Mouse (Mus musculus) splenic B cell, adult 2 months (primary cell): ENCODE results near the gene Trabd2b.

Experiments
- DNase-seq: peaks from one replicate; pipeline ENCODE4 v3.0.0-alpha.2; 2011; ENCODE audit warnings: low read depth, low spot score
- H3K27me3 ChIP-seq: 2 replicates; pipeline ENCODE4 v1.6.1; 2012; ENCODE audit warnings: mild to moderate bottlenecking, low read length, moderate library complexity, mixed read lengths; ENCODE audit not compliant: control insufficient read depth, poor library complexity, insufficient read depth, severe bottlenecking
- H3K36me3 ChIP-seq: 2 replicates; pipeline ENCODE4 v1.6.1; 2012; ENCODE audit warnings: mild to moderate bottlenecking, low read length, moderate library complexity, mixed read lengths; ENCODE audit not compliant: control insufficient read depth, poor library complexity, insufficient read depth, severe bottlenecking

The Trabd2b gene

DNA sequence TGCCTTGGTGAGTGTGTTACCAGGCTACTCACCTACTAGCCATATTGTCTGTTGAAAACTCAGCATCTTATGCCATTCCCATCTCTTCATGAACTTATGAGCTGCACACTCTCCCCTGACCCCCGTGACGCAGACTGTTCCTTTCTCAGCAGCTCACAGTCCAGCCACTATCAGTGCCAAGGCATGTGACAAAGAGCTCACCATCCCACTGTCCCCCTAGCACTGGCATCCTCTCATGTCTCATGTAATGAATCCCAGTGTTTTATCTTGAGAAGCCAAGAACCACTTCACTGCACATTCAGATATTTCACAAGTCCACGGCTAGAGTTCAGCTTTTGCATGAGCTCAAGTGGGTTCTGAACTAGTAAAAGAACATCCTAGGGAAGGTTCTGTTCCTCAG lies 105.1 kb downstream of the Trabd2b start:
- Histone ChIP-seq H3K27me3 (no peaks in the 10 kb centered on the region), H3K36me3 (no peaks in the 10 kb centered on the region)
- no peak for DNase-seq

GRCm38 (mm10) chr4:114513149-114513548 lies 106.6 kb downstream of the Trabd2b start:
- DNase-seq = no peak
- Histone ChIP-seq H3K27me3 (no peaks in the 10 kb centered on the region), H3K36me3 (no peaks in the 10 kb centered on the region)

- Histone ChIP-seq H3K27me3 (no peaks in the 10 kb centered on the region), H3K36me3 (no peaks in the 10 kb centered on the region)
- no peak for DNase-seq
Observed at GRCm38 (mm10) chr4:114515330-114515771, 108.8 kb downstream of the Trabd2b start.

GRCm38 (mm10) chr4:114516651-114517050 lies 110.1 kb downstream of the Trabd2b start:
- Histone ChIP-seq H3K27me3 (no peaks in the 10 kb centered on the region), H3K36me3 (no peaks in the 10 kb centered on the region)
- no peak for DNase-seq

DNA sequence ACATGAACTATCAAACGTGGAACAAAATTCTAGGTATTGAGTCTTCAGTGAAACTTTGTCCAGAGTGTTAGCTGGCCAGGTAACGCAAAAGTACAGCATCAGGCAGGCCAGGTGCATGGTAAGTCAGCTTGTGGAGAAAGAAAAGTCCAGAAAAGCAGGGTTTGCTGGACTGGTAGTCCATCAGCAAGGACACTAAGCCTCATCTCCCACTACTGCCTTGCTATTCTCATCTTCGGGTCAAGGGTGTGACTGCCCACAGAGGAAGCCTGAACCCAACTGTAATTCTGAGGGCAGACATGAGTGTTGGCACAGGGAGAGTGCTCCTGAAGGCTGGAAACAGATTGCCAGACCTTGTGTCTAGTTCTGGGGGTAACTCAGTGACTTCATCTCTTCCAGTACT lies 111.5 kb downstream of the Trabd2b start:
- H3K27me3 ChIP-seq = no peaks in the 10 kb centered on the region
- no peaks in the 10 kb centered on the region for H3K36me3 ChIP-seq
- DNase-seq = no peak

DNA sequence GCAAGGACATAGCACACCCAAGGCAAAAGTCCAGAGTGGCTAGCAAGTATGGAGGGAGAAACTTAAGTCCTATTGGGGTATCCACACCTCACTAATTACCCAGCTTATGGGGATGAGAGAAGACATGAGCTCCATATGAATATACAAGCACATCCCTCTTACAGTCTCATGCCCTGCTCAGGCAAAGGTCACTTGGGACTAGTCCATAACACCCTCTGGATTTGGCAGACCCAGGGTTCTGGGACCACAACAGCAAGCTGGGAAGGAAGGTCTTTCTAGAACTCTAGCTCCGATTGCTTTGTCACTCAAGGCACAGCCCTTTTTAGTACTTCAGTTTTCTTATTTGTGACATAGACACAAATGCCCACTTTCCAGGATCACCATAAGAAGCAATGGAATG lies 112.0 kb downstream of the Trabd2b start:
- no peak for DNase-seq
- Histone ChIP-seq H3K27me3 (no peaks in the 10 kb centered on the region), H3K36me3 (no peaks in the 10 kb centered on the region)

DNA sequence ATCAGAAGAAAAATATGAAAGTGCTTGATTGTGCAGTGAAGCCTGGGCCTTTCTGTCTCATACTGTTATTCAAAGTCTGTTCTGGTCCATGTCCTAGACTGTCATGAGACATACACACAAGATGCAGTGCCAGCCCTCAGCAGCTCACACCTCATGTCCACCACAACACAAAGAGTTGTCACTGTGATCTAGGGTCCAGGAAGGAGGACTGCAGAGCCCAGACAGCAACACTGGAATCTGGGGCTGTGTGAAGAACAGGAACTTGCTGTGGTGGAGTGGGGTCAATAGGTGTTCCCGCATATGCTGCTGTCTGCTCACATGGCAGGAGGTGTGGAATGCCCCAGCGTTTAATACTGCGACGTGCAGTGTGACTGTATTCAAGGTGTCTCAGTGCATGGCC lies 112.8 kb downstream of the Trabd2b start:
- no peak for DNase-seq
- no peaks in the 10 kb centered on the region for H3K36me3 ChIP-seq
- no peaks in the 10 kb centered on the region for H3K27me3 ChIP-seq

- H3K27me3 ChIP-seq = no peaks in the 10 kb centered on the region
- H3K36me3 ChIP-seq = no peaks in the 10 kb centered on the region
- no peak for DNase-seq
Observed at GRCm38 (mm10) chr4:114519966-114520365, 113.4 kb downstream of the Trabd2b start.

- no peak for DNase-seq
- no peaks in the 10 kb centered on the region for H3K36me3 ChIP-seq
- H3K27me3 ChIP-seq = no peaks in the 10 kb centered on the region
Observed at GRCm38 (mm10) chr4:114523335-114524188, 117.0 kb downstream of the Trabd2b start.

GRCm38 (mm10) chr4:114531591-114531990 lies 125.1 kb downstream of the Trabd2b start:
- H3K36me3 ChIP-seq = no peaks in the 10 kb centered on the region
- DNase-seq = no peak
- no peaks in the 10 kb centered on the region for H3K27me3 ChIP-seq

GRCm38 (mm10) chr4:114533894-114534754 lies 127.6 kb downstream of the Trabd2b start:
- DNase-seq = no peak
- Histone ChIP-seq H3K27me3 (no peaks in the 10 kb centered on the region), H3K36me3 (no peaks in the 10 kb centered on the region)

DNA sequence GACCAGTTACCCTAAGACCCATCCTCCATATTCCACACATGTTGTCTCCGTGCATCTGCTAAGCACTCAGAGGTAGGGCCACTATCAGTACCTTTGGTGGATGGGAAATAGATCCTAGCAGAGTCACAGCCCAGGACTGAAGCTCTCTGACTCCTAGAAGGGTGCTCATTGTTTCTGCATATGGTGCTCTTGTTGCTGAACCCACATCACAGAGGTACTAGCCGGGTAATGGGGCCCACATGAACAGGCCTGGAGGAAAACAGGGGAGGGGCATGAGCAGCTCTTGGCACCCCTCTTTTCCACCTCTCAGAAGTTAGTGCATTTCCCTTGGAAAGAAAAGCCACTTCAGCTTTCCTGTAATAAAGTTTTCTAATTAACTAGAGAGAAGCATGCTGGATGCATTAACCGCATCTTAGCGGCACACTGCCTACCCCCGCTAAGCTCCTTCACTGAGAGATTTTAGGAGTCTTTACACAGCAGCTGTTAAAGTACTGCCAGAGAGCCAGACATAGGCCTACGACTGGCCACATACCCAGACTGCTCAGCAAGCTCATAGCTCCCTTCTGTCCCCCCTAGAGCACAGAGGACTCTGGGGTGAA lies 131.0 kb downstream of the Trabd2b start:
- H3K36me3 ChIP-seq = no peaks in the 10 kb centered on the region
- DNase-seq = no peak
- H3K27me3 ChIP-seq = no peaks in the 10 kb centered on the region

- DNase-seq = no peak
- no peaks in the 10 kb centered on the region for H3K36me3 ChIP-seq
- H3K27me3 ChIP-seq = no peaks in the 10 kb centered on the region
Observed at GRCm38 (mm10) chr4:114540031-114540430, 133.5 kb downstream of the Trabd2b start.

DNA sequence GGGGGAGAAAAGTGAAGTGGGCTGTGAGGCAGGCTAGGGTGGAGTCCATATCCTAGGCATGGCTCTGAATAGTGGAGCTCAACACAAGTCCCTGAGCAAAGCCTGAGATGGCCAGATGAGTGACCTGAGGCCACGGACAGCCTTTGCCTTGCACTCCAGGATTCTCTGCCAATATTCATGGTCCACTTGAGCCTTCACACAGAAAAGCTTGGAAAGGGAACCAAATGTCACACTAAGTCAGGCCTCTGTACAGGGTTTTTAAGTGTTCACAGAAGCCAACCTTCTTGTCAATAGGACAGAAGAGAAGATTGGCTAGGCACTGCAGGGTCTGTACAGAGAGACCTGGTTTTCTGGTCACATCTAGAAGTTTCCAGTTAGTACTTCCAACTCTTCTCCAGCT lies 134.7 kb downstream of the Trabd2b start:
- no peaks in the 10 kb centered on the region for H3K27me3 ChIP-seq

GRCm38 (mm10) chr4:114542136-114542535 lies 135.6 kb downstream of the Trabd2b start:
- Histone ChIP-seq H3K36me3 (no peaks in the 10 kb centered on the region), H3K27me3 (no peaks in the 10 kb centered on the region)
- no peak for DNase-seq

More for the DNA sequence above, 134.7 kb downstream of the Trabd2b start:
- no peak for DNase-seq
- H3K36me3 ChIP-seq = no peaks in the 10 kb centered on the region
